Mouse (Mus musculus) right cerebral cortex, postnatal 4 days (tissue): ENCODE measurements around the gene Ccdc96.

Experiments
- DNase-seq: peaks from one replicate; pipeline ENCODE4 v3.0.0-alpha.2; 2022

Gene Ccdc96

GRCm38 (mm10) chr5:36484171-36484990, at the start of gene Ccdc96, which contains the start of gene Tada2b:
Gene Ccdc96, plus strand, starts transcription at chr5:36484588.
Gene Tada2b, minus strand, starts transcription at chr5:36484285.
- peak; percentile 95 for DNase-seq

- DNase-seq, result no peak
These were observed 47.5 kb upstream of the Ccdc96 start for GRCm38 (mm10) chr5:36436858-36437257.

- no peak for DNase-seq
These were observed 43.6 kb upstream of the Ccdc96 start for GRCm38 (mm10) chr5:36440741-36441140.

- no peak for DNase-seq
These were observed 39.8 kb upstream of the Ccdc96 start for GRCm38 (mm10) chr5:36444611-36445010.

- no peak for DNase-seq
These were observed 39.4 kb upstream of the Ccdc96 start for GRCm38 (mm10) chr5:36445028-36445427.

GRCm38 (mm10) chr5:36446166-36446890, 38.1 kb upstream of the Ccdc96 start:
- no peak for DNase-seq

- DNase-seq, result no peak
These were observed 36.5 kb upstream of the Ccdc96 start for GRCm38 (mm10) chr5:36447872-36448271.

- DNase-seq, result no peak
These were observed 34.6 kb upstream of the Ccdc96 start for GRCm38 (mm10) chr5:36449710-36450358.

GRCm38 (mm10) chr5:36451119-36451518, 33.3 kb upstream of the Ccdc96 start:
- DNase-seq, result no peak

GRCm38 (mm10) chr5:36451872-36452389, 32.5 kb upstream of the Ccdc96 start:
- DNase-seq, result no peak

- no peak for DNase-seq
These were observed 31.6 kb upstream of the Ccdc96 start for GRCm38 (mm10) chr5:36452821-36453220.

GRCm38 (mm10) chr5:36457706-36458105, 26.7 kb upstream of the Ccdc96 start:
- no peak for DNase-seq

- DNase-seq, result no peak
These were observed 25.5 kb upstream of the Ccdc96 start for GRCm38 (mm10) chr5:36458926-36459325.

- DNase-seq, result no peak
These were observed 23.7 kb upstream of the Ccdc96 start for GRCm38 (mm10) chr5:36460712-36461111.

- no peak for DNase-seq
These were observed 23.2 kb upstream of the Ccdc96 start for GRCm38 (mm10) chr5:36461231-36461630.

GRCm38 (mm10) chr5:36462810-36463209, 21.6 kb upstream of the Ccdc96 start:
- DNase-seq, result peak; percentile 80

- DNase-seq, result no peak
These were observed 21.0 kb upstream of the Ccdc96 start for GRCm38 (mm10) chr5:36463391-36463790.

GRCm38 (mm10) chr5:36464709-36465661, 19.4 kb upstream of the Ccdc96 start, which contains the start of gene Grpel1:
Gene Grpel1, plus strand, starts transcription at chr5:36464998.
- DNase-seq, result peak; percentile 97

- no peak for DNase-seq
These were observed 18.5 kb upstream of the Ccdc96 start for GRCm38 (mm10) chr5:36465889-36466288.

- no peak for DNase-seq
These were observed 13.2 kb upstream of the Ccdc96 start for GRCm38 (mm10) chr5:36471206-36471605.

- DNase-seq, result no peak
These were observed 11.3 kb upstream of the Ccdc96 start for GRCm38 (mm10) chr5:36472876-36473655.
